Mouse (Mus musculus): ENCODE measurements at regions not wholly inside any gene's neighbourhood (a gene's known extent, or its start where the extent isn't known, plus 50 kb on each side); places are given as distances from the start of the nearest gene placed in this dataset.

- DNase-seq, result no peak
Measured at GRCm38 (mm10) chr9:61627801-61628574, 255.8 kb downstream of the Tle3 start.

- DNase-seq, result no peak
Measured at GRCm38 (mm10) chr9:61622933-61623332, 250.8 kb downstream of the Tle3 start.

- peak; percentile 14 for DNase-seq
Measured at GRCm38 (mm10) chr9:61621939-61622338, 249.8 kb downstream of the Tle3 start.

GRCm38 (mm10) chr9:61620786-61621185 lies 248.6 kb downstream of the Tle3 start:
- no peak for DNase-seq

GRCm38 (mm10) chr9:61620105-61620504 lies 247.9 kb downstream of the Tle3 start:
- no peak for DNase-seq

GRCm38 (mm10) chr9:61618510-61619249 lies 246.5 kb downstream of the Tle3 start:
- peak; percentile 41 for DNase-seq

GRCm38 (mm10) chr9:61617979-61618378 lies 245.8 kb downstream of the Tle3 start:
- DNase-seq, result no peak

- no peak for DNase-seq
Measured at GRCm38 (mm10) chr9:61615556-61615955, 243.4 kb downstream of the Tle3 start.

- DNase-seq, result no peak
Measured at GRCm38 (mm10) chr9:61607576-61607975, 235.4 kb downstream of the Tle3 start.

GRCm38 (mm10) chr9:61602353-61602978 lies 230.3 kb downstream of the Tle3 start:
- no peak for DNase-seq

- peak; percentile 82 for DNase-seq
Measured at GRCm38 (mm10) chr9:61601911-61602310, 229.7 kb downstream of the Tle3 start.

GRCm38 (mm10) chr9:61597287-61597686 lies 225.1 kb downstream of the Tle3 start:
- no peak for DNase-seq

- peak; percentile 27 for DNase-seq
Measured at GRCm38 (mm10) chr9:61596410-61597108, 224.4 kb downstream of the Tle3 start.

GRCm38 (mm10) chr9:61595170-61595967 lies 223.2 kb downstream of the Tle3 start:
- peak; percentile 36 for DNase-seq

- DNase-seq, result no peak
Measured at GRCm38 (mm10) chr9:61593991-61594390, 221.8 kb downstream of the Tle3 start.

GRCm38 (mm10) chr9:61589727-61590299 lies 217.6 kb downstream of the Tle3 start:
- no peak for DNase-seq

GRCm38 (mm10) chr9:61583281-61584072 lies 211.3 kb downstream of the Tle3 start:
- DNase-seq, result no peak

GRCm38 (mm10) chr9:61581046-61581445 lies 208.9 kb downstream of the Tle3 start:
- DNase-seq, result no peak

- no peak for DNase-seq
Measured at GRCm38 (mm10) chr9:61578255-61578654, 206.1 kb downstream of the Tle3 start.

All from adrenal gland, adult 2 months (tissue).